Mouse (Mus musculus) embryonic facial prominence, embryonic 10.5 days (tissue): Measurements from ENCODE around the gene Tspear. TPM values are rescaled to one million over a fixed set of nuclear protein-coding genes. Genes with fewer than 3 reads are reported as not detected.
"Not testable (repeated sequence)": the region's sequence is repeated elsewhere in the genome, so short reads cannot be mapped to it uniquely, and the experiment has no call there.

Source experiments
- DNase-seq: peaks from one replicate; pipeline ENCODE4 v3.0.0-alpha.2; 2017; ENCODE audit warnings: low spot score
- H3K27ac ChIP-seq: fragments of 300-500 bp; sonication (generic); replicated peaks from 2 replicates; pipeline ENCODE4 v1.5.1; 2016; ENCODE audit warnings: mild to moderate bottlenecking
- H3K27me3 ChIP-seq: fragments of 300-500 bp; sonication (generic); replicated peaks from 2 replicates; pipeline ENCODE4 v1.6.1; 2016; ENCODE audit warnings: low read depth, mild to moderate bottlenecking; ENCODE audit not compliant: poor library complexity, severe bottlenecking
- H3K36me3 ChIP-seq: fragments of 300-500 bp; sonication (generic); replicated peaks from 2 replicates; pipeline ENCODE4 v1.6.1; 2016; ENCODE audit warnings: mild to moderate bottlenecking, moderate library complexity
- H3K4me1 ChIP-seq: fragments of 300-500 bp; sonication (generic); 2 replicates; pipeline ENCODE4 v1.6.1; 2016
- H3K4me3 ChIP-seq: fragments of 300-500 bp; sonication (generic); 2 replicates; pipeline ENCODE4 v1.5.1; 2016; ENCODE audit warnings: mild to moderate bottlenecking, moderate library complexity
- H3K9me3 ChIP-seq: fragments of 300-500 bp; sonication (generic); 2 replicates; pipeline ENCODE4 v1.6.1; 2016; ENCODE audit warnings: mild to moderate bottlenecking
- WGBS: fragments of 180-500 bp; shearing (Covaris S2); methylation state at CpG from one replicate; pipeline ENCODE4 v1.1.7; 2016; 5-methylcytosine and 5-hydroxymethylcytosine counted together
- polyA plus RNA-seq: library from polyadenylated mRNA; unstranded; fragments of >200 nt; fragmentation: Nextera tagmentation; extraction: Ambion mirVana; gene quantifications from 2 replicates; pipeline ENCODE4 v1.2.1, GENCODE M21; 2016

The Tspear gene
- polyA plus RNA-seq, 1 experiment from 2014 or later = 0.97 TPM

DNA sequence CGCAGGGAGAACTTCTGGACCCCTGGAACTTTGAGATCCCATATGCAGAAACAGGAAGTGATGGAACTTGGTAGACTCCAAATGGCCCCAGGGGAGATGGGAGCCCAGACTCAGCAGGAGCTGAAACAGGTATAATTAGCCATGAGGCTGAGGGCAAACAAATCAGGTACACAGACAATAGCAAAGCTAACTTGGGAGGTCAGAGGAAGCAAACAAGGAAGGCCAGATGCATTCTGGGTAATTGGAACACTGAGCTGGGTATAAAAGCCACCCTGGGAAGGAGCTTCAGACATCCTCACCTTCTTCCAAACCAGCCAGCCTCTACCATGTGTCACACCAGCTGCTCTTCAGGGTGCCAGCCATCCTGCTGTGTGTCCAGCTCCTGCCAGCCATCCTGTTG lies 33.9 kb downstream of the Tspear start, which contains the start of gene Krtap12-1:
Krtap12-1 (plus strand) TSS at position 301 of the 400 bp plus-strand sequence.
- not testable (repeated sequence) for H3K4me3 ChIP-seq

GRCm38 (mm10) chr10:77724855-77725254 lies 38.5 kb downstream of the Tspear start:
- Histone ChIP-seq H3K4me3 (no peak overlapping the region), H3K27ac (no peak overlapping the region), H3K4me1 (no peaks in the 10 kb centered on the region), H3K36me3 (no peaks in the 10 kb centered on the region), H3K9me3 (peaks cover 5% of the 10 kb centered on the region; the same call in 1 of the 2 replicates), H3K27me3 (no peaks in the 10 kb centered on the region)
- WGBS = 79% methylated on average over 8 of the region's 8 CpGs
- no peak for DNase-seq

More for the DNA sequence above, 33.9 kb downstream of the Tspear start, which contains the start of gene Krtap12-1:
- DNase-seq, H3K4me1 ChIP-seq, H3K9me3 ChIP-seq, H3K36me3 ChIP-seq, H3K27me3 ChIP-seq, H3K27ac ChIP-seq: not testable (repeated sequence)
- WGBS = 91% methylated on average over 1 of the region's 1 CpGs

DNA sequence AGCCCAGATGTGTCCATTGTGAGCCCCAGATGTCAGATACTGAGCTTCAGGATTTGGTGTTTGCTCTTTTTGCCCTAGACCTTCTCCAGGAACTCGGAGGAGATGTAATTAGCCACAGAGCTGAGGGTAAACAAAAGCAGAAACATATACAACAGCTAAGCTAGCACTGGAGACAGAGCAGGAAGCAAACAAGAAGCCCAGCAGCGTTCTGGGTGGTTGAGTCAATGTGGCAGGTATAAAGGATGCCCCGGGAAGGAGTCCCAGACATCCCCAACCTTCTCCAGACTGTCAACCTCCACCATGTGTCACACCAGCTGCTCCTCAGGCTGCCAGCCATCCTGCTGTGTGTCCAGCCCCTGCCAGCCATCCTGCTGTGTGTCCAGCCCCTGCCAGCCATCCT lies 39.8 kb downstream of the Tspear start, which contains the start of gene Gm10100:
Gm10100 (plus strand) TSS at position 301 of the 400 bp plus-strand sequence.
- Histone ChIP-seq H3K4me1 (no peaks in the 10 kb centered on the region), H3K4me3 (no peak within 1 kb of the TSS), H3K36me3 (no peaks in the 10 kb centered on the region), H3K9me3 (no peaks in the 10 kb centered on the region), H3K27me3 (no peaks in the 10 kb centered on the region), H3K27ac (no peak within 1 kb of the TSS)
- DNase-seq = no peak
- 38% methylated on average over 3 of the region's 3 CpGs for WGBS

DNA sequence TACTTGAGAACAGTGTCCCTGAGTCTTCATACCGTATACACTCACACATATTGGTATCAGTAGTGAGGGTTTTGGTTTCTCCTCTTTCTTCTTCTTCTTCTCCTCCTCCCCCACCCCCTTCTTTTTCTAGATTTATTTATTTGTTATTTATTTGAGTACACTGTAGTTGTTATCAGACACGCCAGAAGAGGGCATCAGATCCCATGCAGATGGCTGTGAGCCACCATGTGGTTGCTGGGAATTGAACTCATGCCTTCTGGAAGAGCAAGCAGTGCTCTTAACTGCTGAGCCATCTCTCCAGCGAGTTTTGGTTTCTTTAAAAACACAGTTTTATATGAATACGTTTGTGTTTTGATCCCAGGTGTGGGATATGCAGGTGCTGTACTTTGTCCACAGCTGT lies 41.9 kb downstream of the Tspear start:
- Histone ChIP-seq H3K4me3 (no peak overlapping the region), H3K27me3 (no peaks in the 10 kb centered on the region), H3K9me3 (no peaks in the 10 kb centered on the region), H3K27ac (no peak overlapping the region), H3K36me3 (no peaks in the 10 kb centered on the region), H3K4me1 (no peaks in the 10 kb centered on the region)
- 65% methylated on average over 4 of the region's 4 CpGs for WGBS
- no peak for DNase-seq

- Histone ChIP-seq H3K27me3 (no peaks in the 10 kb centered on the region), H3K36me3 (no peaks in the 10 kb centered on the region), H3K4me1 (no peaks in the 10 kb centered on the region), H3K4me3 (no peak overlapping the region), H3K27ac (no peak overlapping the region), H3K9me3 (no peaks in the 10 kb centered on the region)
- WGBS = 56% methylated on average over 4 of the region's 4 CpGs
- peak; percentile 30 for DNase-seq
Measured at GRCm38 (mm10) chr10:77729241-77729640, 42.9 kb downstream of the Tspear start.

DNA sequence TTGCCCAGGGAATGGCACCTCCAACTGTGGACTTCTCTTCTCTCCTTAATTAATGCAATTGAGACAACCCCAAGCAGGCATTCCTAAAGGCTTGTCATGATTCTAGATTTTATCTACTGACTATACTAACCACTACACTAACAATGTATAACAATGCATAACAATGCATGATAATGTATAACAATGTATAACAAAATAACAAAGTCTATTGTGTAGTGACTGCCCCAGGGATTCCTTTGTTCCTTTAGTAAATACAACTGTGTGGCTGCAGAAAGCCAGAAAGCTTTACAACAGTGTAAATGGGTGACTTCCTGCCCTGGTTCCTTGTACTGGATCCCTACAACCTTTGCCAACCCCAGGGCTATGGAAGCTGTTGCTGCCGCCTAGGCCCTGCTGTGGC lies 49.6 kb downstream of the Tspear start:
- Histone ChIP-seq H3K4me3 (no peak overlapping the region), H3K27ac (no peak overlapping the region), H3K9me3 (peaks cover 10% of the 10 kb centered on the region; the same call in 1 of the 2 replicates), H3K4me1 (peaks cover 8% of the 10 kb centered on the region; the same call in 1 of the 2 replicates), H3K27me3 (no peaks in the 10 kb centered on the region), H3K36me3 (no peaks in the 10 kb centered on the region; the same call in 1 of the 2 replicates)
- 82% methylated on average over 1 of the region's 1 CpGs for WGBS
- DNase-seq = no peak

DNA sequence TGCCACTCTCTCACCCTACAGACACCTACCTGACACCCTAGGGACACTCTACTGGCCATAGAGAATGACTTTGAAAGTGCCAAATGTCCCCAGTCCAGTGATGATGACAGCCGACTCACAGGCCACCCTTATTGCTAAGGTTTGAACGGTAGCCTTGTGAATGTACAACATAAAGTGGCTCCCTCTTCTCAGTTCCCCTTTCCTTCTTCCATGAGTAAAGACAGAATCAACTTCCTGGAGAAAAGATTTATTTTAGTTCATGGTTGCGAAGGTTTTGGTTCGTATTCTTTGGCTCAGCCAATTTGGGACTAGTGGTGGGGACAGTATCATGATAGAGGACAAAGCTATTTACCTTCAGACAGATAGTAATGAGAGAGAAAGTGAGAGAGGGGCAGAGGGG lies 52.6 kb downstream of the Tspear start:
- Histone ChIP-seq H3K27ac (no peak overlapping the region), H3K9me3 (peaks cover 10% of the 10 kb centered on the region; the same call in 1 of the 2 replicates), H3K27me3 (no peaks in the 10 kb centered on the region), H3K4me3 (no peak overlapping the region), H3K36me3 (no peaks in the 10 kb centered on the region; the same call in 1 of the 2 replicates), H3K4me1 (peaks cover 24% of the 10 kb centered on the region)
- 90% methylated on average over 4 of the region's 4 CpGs for WGBS
- DNase-seq = no peak

DNA sequence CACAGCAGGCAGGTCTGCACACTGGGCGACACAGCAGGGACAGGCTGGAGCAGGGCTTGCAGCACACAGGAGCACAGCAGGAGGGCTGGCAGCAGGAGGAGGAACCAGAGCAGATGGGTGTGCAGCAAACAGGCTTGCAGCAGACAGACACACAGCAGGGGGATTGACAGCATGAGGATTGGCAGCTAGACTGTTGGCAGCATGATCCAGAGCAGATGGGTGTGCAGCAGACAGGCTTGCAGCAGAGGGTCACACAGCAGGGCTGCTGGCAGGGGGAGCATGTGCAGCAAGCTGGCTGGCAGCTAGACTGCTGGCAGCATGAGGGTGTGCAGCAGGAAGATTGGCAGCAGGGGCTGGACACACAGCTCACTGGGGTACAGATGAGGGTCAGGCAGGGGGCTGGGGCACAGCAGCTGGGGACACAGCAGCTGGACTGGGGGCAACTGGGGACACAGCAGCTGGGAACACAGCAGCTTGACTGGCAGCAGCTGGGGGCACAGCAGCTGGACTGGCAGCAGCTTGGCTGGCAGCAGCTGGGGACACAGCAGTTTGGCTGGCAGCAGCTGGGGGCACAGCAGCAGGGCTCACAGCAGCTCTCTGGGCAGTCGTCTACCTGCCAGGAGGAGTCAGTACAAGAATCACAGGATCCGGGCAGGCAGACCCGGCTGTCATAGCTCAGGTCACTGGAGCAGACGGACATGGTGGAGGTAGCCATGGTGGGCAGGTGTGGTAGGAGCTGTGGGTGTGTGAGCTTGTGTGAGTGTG lies 55.7 kb downstream of the Tspear start, which contains the start of gene Gm18596:
Gm18596 (minus strand) TSS at position 715 of the 765 bp plus-strand sequence.
- H3K27ac ChIP-seq, H3K4me3 ChIP-seq, H3K9me3 ChIP-seq, H3K27me3 ChIP-seq, H3K36me3 ChIP-seq, DNase-seq: not testable (repeated sequence)
- 48% methylated on average over 5 of the region's 5 CpGs for WGBS
- H3K4me1 ChIP-seq = peaks cover 24% of the 10 kb centered on the region

GRCm38 (mm10) chr10:77750686-77751085 lies 64.3 kb downstream of the Tspear start:
- H3K36me3 ChIP-seq, H3K9me3 ChIP-seq, H3K27ac ChIP-seq, H3K4me3 ChIP-seq, DNase-seq, H3K27me3 ChIP-seq: not testable (repeated sequence)
- WGBS = 72% methylated on average over 1 of the region's 1 CpGs
- peaks cover 20% of the 10 kb centered on the region for H3K4me1 ChIP-seq

GRCm38 (mm10) chr10:77751254-77751653 lies 64.9 kb downstream of the Tspear start, which contains the start of gene Gm9736:
Gm9736 (minus strand) TSS chr10:77751354.
- H3K27ac ChIP-seq, DNase-seq, H3K36me3 ChIP-seq, H3K27me3 ChIP-seq, H3K9me3 ChIP-seq, H3K4me3 ChIP-seq: not testable (repeated sequence)
- 64% methylated on average over 1 of the region's 1 CpGs for WGBS
- peaks cover 20% of the 10 kb centered on the region for H3K4me1 ChIP-seq

DNA sequence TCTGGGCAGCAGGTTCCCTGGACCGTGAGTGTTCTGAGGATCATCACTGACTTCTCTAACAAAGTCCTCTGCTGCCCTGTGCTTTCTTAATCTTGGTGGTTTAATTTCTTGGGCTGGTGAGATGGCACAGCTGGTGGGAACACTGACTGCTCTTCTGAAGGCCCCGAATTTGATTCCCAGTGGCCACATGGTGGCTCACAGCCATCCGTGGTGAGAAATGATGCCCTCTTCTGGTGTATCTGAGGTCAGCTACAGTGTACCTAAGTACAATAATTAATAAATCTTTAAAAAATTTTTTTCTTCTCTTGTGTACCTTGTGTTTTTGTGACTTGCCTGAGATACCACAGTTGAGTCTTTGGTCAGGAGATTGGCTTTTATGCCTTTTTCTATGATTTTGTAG lies 65.9 kb downstream of the Tspear start:
- H3K4me3 ChIP-seq, H3K27me3 ChIP-seq, H3K36me3 ChIP-seq, H3K9me3 ChIP-seq, DNase-seq, H3K27ac ChIP-seq: not testable (repeated sequence)
- peaks cover 20% of the 10 kb centered on the region for H3K4me1 ChIP-seq
- WGBS = 66% methylated on average over 3 of the region's 3 CpGs

GRCm38 (mm10) chr10:77753448-77753847 lies 67.1 kb downstream of the Tspear start:
- no peak for DNase-seq
- Histone ChIP-seq H3K9me3 (no peaks in the 10 kb centered on the region), H3K27me3 (no peaks in the 10 kb centered on the region), H3K4me1 (peaks cover 20% of the 10 kb centered on the region), H3K27ac (no peak overlapping the region), H3K36me3 (no peaks in the 10 kb centered on the region), H3K4me3 (no peak overlapping the region)

- not testable (repeated sequence) for H3K27ac ChIP-seq, H3K4me1 ChIP-seq, H3K36me3 ChIP-seq, DNase-seq, H3K4me3 ChIP-seq, H3K9me3 ChIP-seq, H3K27me3 ChIP-seq
- WGBS = 33% methylated on average over 1 of the region's 1 CpGs
Measured at GRCm38 (mm10) chr10:77759582-77759981, 73.2 kb downstream of the Tspear start, which contains the start of gene Gm3233. Gm3233 (minus strand) TSS chr10:77759682.
